Mouse (Mus musculus) monocyte, adult 2 months (primary cell): ENCODE results near the gene Rgs16.

Source experiments
- DNase-seq, 2 experiments: peaks; one replicate each; pipeline ENCODE4 v3.0.0; 2022; ENCODE audit warnings: low spot score in 2 of 2, low read depth in 1 of 2

The Rgs16 gene

DNA sequence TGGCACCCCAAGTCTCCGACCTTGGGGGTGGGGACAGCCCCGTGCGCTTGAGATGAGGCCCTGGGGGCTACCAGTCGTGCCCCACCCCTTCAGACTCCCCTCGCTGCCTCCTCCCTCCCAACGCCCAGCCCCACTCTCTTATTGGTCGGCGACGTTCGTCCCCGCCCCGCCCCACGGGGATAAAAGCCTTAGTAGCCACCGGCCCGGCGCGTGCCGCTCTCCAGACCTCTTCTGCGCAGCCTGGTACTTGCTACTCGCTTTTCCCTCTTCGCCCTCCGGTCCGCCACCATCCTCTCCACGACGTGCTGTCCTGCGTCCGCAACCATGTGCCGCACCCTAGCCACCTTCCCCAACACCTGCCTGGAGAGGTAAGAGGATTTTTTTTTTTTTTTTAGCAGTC, at the start of gene Rgs16:
Rgs16 (plus strand) TSS at position 205 of the 400 bp plus-strand sequence.
- no peak for DNase-seq

DNA sequence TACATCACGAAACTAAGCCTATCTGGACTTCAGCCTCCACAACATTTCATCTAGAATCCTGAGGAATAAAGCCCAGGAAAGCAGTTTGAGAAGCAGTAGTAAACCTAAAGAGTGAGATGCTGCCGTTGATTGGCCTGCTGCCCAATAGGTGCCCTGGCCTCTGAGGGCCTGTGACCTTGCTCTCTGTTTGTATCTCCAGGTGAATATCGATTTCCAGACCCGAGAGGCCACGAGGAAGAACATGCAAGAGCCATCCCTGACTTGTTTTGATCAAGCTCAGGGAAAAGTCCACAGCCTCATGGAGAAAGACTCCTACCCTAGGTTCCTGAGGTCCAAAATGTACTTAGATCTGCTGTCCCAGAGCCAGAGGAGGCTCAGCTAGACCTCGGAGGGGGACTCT, 47.6 kb upstream of the Rgs16 start:
- DNase-seq: no peak

DNA sequence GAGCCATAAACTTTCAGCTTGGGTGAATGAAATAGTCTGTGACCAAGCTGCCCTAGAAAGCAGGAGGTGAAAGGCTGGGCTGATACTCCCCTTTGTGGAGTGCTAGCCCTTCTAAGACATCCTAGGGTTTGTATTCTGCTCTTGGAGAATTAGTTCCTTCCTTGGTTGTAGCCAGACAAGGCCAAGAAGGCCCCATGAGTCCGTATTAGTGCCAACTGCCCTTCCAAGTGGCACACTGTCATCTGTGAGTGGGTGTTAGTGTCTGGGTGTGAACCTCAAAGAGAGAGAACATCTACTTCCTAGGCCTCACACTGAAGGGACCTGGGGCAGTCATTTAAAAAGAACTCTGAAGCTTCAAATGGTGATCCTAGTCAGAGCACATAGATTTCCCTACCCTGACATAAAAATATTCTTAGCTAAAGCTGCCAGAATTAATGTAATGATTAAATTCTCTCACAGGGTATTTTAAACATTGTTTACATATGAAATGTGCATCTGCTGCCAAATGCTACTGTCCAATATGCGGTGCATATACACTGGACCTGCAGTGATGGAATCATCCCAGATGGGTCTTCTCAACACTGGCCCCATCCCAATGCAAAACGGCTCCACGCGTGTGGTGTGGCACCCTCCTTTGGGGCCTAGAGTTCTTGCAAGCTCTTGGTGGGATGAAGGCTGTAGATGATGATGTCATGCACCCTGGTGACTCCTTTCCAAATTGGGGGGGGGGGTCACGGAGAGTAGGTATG, 45.6 kb upstream of the Rgs16 start:
- DNase-seq: no peak

DNA sequence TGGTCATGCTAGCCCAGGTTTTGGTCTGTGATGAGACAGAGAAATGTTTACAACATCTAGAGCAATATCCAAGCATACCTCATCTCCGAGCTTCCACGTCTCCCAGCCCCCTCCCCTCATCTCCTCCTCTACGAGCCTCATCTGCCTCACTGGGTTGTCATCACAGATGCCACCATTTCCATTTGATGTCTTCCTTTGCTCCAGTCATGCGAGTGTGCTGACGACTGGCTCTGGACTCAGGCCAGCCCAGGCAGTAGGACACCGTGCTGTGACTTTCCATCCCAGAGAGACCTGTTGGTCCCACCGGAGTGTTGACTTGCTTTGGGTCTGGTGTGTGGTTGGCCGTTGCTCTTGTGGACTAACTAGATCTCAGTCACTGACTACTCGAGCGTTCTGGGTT, 44.8 kb upstream of the Rgs16 start:
- no peak for DNase-seq

DNA sequence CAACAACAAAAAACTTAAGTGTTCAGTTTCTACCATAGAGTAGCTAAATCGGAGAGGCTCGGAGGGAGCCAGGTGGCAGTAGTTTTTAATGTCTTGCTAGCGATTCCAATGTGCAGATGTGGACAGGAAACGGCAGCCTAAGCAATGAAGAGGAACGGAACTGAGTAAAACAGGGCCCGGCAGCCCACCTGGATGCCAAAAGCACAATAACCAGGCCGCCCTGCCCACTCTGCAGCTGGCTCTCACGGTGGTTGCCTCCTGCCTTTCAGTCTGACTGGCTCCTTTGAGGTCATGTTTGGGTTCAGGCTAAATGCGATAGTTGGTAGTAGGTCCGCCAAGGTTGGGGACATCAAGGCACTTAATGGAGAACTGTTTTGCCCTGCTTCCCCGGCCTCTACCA, 44.1 kb upstream of the Rgs16 start:
- DNase-seq: no peak

DNA sequence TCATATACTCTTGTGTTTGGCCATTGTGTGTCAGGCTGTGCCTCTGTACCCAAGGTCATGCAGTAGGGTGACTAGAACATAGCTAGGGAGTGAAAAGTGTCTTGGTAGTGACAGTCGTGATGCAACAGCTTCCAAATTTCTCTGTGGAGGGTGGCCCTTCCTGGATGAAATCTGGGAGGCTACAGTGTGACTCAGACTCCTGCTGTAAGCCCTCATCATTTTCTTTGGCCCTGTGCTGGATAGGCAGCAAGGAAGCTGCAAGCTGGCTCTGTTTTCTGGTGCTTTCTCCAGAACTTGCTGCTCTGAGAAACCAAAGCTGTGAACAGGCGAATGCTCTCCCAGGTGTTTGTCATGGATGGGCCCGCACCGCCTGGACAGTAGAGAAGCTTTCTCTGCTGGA, 43.6 kb upstream of the Rgs16 start:
- DNase-seq: no peak

DNA sequence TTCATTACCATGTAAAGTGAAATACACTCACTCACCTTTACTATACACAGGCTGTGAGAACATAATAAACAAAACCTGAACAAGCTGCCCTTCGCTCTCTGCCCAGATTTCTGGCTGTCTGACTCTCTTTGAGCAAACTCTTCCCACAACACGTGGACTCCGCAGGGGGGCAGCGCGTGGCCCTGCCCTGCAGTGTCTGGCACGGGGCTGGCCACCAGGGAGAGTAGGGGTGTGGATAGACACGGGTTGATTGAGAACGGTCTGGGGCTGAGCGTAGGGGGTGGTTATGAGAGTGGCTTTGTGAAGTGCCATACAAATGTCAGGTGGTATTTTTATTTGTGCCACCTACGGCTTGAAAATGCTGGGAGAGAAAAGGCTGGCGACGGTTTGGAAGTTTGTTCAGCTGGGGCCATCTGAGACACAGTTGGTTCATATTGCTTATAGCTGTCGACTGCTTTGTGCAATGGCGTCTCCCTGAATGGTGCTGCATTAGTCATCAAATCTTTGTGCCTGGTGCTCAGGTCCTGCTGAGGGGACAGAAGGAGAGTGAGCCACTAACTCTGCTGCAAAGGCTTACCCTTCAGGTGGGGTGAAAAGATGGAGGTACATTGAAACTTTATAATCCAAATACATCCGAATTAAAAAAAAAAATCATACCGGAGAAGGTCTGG, 42.4 kb upstream of the Rgs16 start:
- no peak for DNase-seq

DNA sequence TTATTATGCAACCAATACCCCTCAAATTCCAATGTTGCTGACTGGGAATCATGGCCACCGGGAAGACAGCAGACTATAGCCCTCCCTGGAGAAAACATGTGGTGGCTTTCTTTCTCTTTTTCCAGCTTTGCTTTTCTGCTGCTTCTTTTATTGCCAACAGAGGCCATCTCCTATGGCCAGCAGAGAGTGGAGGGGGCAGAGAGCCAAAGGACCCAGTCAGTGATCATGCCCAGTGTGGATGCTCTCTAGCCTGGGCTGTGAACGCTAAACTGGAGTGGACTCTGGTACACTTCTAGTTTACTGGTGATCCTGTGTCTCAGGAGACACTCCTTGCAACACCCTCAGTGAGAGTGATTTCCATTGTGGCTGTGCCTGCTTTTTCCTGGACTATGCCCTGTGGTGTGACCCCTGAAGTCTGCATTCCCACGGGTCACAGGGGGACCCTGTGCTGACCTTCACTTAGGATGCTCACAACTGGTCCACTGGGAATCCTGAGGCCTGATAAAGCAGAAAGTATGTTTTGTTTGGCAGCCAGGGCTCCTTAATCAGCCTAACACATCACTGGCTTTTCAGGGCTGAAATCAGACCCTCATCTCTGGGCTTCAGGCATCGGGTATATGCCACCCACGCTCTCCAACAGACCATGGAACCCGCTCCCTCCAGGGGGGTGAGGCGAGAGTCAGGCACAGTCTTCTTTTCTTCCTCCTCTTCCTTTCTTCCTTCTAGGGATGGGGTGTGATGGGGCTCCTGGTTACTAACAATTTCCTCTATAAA, 41.7 kb upstream of the Rgs16 start:
- DNase-seq: no peak

DNA sequence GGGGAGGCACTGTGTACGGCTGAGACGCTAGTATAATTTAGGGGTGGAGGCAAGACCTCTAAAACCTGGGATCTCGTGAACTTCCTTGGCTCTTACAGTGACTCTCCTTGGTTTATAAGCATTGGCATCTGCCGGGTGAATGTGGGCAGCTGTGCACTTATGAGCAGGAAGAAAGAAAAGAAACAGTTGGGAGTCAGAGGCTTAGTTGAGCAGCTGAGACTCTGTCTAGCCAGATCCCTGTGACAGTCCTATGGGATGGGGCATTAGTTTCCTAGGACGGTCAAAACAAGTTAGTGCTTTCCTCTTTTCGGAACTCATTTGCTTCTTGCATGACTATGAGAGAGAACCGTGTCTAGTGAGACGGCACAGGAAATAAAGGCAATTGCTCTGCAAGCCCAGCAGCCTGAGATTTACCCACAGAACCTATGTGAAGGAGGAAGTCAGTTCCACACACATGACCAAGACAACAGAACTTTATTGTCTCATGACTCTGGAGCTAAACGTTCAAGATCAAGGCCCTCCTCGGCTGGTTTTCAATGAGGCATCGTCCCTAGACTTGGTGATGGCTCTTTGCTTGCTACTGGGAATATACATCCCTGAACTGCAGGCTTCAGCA, 39.6 kb upstream of the Rgs16 start:
- DNase-seq: no peak

DNA sequence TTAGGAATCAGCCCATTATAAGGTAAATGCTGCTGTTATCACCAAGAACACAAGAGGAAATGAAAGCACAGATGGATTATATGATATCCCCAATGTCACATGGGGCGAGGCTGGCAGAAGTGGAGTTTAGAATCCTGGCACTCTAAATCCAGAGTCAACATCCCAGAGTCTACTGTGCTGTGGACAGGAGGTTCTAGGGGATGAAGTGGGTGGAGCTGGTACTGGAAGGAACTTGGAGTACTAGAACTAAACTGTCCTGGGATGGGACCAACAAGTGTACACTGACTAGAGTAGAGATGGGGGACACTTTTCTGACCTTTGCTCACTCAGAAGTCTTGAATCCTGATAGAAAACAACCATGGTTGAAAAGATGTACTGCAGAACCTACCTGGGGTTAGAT, 38.7 kb upstream of the Rgs16 start:
- DNase-seq: no peak

DNA sequence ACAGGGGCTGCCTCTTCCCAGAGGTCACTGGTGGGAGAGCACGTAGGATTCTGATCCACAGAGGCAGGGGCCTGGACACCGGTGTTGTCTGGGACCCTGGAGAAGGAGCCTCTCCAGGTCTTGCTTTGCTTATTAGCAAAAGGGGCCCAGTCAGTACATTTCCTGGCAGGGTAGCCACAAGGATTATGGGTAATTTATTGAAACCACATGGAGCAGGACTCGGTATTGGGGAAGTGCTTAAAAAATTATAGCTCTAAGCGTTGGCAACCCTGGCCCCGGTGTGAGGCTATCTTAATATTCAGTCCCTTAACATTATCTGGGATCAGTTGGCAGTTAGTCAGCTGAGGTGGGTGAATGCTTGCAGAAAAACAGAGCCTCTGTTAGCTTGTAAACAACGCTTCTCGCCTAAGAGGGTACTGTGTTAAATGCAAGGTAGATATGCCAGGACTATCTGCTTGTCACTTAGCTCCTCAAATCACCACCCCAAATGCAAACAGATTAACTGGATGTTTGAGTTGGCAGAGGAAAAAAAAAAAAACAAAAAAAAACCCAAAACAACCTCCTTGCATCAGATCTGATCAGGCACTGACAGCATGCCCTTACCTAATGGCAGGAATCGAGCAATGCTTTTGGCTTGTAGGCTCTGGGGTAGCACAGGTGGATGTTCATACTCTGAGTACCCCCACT, 37.8 kb upstream of the Rgs16 start:
- DNase-seq: no peak

DNA sequence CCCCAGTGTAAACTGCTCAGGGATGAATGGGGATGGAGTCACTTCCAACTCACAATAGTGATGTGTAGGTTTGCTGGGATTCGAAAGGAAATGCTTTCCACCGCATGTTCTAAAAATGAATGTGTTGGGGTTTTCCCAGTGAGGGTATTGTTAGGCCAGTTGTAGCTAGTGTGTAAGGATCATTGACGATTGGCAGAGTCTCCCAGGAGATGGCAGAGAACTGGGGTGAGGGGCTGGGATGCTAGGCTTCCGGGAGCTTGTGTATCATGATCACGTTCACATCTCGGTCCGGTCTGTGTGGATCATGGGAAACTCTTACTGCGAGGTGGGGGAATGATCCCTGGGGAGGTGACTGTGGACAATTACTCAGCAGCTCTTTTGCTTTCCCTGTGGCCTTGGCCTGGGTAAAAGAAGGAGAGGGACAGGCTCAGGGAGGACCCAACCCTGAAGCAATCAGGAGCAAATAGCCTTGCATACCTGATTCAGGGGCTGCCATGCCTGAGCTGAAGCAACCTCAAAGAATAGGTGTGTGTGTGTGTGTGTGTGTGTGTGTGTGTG, 37.2 kb upstream of the Rgs16 start:
- no peak for DNase-seq

DNA sequence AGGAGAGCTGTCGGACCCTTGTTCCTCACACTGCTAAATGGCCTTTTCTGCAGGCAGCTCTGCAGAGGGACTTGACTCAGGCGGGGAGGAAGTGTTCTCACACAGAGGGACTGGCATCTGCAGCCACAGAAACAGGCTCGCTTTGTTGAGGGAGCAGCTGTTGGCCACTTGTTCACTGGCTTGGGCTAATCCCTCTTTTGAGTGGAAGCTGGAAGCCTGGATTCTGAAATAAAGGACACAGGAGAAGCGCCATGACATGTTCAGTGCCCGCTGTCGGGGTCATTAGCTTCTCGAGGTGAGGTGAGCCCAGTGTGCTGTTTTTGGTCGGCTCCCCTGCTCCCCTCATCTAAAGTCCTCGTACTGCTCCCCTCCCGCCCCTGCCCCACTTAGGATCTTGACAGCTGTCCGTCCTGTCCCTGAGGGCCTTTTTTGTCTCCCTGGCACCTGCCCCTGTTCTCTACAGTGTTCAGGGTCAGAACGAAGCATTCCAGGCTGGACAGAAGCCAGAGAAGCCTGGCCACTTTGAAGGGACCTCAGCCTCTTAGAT, 36.6 kb upstream of the Rgs16 start:
- no peak for DNase-seq

DNA sequence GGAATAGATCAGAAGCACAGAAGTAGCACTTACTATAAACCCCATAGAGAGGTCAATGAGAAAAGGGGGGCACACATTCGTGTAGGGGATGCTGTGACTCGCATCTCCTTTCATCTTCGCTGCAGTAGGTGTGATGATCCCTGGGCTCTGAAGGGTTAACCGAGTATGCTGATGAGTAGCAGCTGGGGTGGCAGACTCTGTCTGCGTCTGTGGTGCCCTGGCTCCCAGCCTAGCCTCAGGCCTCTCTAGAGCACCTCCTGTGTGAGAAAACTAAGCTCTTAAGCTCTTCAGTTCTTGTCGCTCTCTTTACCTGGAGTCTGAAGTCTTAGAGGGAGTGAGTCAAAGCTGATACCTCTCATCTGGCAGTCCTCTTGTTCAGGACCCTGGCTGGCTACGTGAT, 36.0 kb upstream of the Rgs16 start:
- DNase-seq: no peak

DNA sequence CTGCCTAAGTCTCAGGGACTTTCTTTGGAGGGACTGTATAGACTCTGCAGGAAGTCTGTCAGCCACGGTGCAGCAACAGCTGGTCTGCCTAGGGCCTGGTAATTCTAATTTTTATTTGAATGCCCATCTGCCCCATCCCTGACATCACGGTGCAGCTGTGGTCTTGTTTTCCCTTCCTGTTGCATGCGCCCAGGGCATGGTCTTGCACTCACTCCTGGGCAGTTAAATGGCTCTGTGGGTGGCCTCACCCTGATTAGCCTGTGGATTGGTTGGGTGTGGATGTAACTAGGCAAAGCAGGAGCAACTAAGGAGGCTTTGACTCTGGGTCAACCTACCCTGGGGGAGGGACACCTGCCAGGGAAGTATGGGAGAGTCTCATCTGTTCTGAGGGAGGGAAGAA, 35.2 kb upstream of the Rgs16 start:
- DNase-seq: no peak

DNA sequence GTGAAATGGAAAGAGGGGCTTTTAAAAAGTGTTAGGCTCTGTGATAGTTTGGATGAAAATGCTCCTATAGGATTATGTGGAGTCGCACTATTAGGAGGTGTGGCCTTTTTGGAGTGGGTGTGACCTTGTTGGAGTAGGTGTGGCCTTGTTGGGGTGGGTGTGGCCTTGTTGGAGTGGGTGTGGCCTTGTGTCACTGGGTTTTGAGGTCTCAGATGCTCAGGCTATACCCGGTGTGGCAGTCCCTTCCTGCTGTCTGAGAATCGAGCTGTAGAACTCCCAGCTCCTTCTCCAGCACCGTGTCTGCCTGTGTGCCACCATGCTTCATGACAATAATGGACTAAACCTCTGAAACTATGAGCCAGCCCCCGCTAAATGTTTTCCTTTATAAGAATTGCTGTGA, 31.5 kb upstream of the Rgs16 start:
- DNase-seq: no peak

DNA sequence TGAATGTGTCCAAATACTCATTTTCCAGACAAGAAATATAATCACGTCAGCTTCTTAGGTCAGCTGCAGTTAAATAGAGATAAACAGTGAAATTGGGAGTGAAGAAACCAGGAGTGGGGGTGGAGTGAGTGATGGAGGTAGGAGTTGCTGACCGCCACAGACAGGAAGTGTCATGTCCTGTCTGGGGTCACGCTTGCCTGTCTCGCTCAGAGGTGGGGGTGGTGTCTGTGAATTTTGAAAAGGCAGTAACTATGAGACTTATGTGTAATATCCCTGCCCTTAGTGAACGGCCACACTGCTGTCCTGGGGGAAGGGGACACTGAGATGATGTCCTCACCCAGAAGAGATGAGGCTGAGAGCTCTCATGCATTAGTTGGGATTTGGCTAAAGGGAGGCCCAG, 30.7 kb upstream of the Rgs16 start:
- DNase-seq: no peak

DNA sequence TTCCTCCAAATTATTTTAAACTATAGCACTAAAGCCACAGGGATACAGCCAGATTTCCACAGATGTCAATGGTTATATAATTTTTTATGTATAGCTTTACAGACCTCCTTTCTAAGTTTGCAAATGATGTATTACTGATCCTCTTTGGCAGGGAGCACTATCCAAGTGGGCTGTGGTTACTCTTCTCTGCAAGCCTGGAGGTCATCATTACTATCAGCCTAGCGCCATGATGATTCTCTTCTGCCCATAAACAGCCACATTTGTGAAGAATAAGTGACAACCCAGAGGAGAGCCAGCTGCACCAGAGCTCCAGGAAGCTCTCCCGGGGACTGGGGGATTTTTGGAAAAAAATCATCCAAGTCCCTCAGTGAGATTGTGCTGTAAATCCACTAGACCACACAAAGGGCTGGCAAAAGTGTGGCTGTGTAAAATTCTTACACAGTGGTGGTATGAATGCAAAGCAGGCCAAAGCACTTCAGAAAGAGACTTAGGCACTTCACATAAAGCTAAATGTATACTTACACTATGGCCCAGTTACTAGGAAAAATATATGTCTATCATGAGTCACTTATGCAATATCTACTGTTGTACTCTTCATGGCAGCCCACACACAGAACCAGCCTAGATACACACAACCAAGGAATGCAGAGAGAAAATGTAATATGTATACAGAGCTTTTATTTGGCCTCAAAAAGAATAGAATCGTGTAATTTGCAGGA, 28.4 kb upstream of the Rgs16 start:
- no peak for DNase-seq

DNA sequence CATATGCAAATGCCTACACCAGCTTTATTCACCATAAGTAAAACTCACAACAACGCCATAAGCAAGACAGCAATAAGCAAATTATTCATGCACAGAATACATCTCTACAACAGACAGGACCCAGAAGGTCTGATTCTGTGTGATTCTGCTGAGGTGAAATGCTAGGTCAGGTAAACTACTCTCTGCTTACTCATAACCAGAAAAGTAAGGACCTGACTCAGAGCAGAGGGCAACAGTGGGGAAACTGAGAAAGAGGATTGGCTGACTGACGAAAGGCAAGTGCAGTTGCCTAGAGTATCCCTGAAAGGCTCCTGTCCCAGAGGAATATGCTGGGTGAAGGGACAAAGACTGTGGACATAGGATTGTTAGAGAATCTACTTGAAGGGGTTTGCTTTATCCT, 27.5 kb upstream of the Rgs16 start:
- DNase-seq: no peak

DNA sequence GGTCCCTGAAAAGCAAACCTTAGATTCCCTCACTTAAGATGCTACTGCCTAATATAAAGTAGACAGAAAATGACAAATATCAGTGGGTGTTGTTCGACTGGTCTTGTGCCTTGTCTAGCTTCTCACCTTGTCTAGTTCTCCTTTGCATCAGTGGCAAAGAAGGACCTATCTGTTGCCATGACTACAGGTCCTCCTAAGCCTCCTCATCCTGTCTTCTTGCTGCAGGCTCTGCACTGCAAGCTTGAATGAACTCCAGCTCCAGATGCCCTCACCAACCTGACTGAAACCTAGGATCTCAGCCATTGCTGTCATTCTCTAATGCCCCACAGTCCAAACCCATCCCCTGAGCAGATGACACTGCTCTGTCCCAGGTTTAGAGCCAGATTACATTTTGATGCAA, 22.2 kb upstream of the Rgs16 start:
- DNase-seq: no peak
